Mouse (Mus musculus): ENCODE measurements at regions not wholly inside any gene's neighbourhood (a gene's known extent, or its start where the extent isn't known, plus 50 kb on each side); places are given as distances from the start of the nearest gene placed in this dataset.

GRCm38 (mm10) chr3:52519910-52520608 is 251.9 kb downstream of the Foxo1 start:
- no peak for TF ChIP-seq CTCF (IDR thresholded peaks at IDR 0.05; ENCODE audit: insufficient read depth, low read length)
- TF ChIP-seq POLR2A (IDR thresholded peaks at IDR 0.05; ENCODE audit: borderline replicate concordance, extremely low read depth, low read depth, low read length) = no peak
